ENCODE assay signal across 11 mouse cellular contexts in the genomic region with DNA sequence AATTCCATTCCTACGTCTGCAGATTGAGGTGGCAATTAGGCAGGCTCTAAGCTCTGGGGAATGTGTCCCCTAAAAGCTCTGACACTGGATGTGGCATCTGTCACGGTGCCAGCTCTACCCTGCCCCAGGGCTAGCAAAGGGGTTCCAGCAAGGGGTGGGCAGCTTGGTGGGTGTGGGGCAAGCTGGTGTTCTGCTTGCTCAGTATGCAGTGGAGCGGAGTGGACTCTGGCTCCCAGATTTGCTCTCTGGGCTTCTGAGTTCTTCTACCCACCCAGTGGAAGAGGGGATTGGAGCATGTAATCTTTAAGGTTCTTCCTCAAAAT. TPM values are rescaled to one million over a fixed set of nuclear protein-coding genes. Genes with fewer than 3 reads are reported as not detected.
DNase-seq lines count a peak whose midpoint lies in the region; ATAC-seq lines count a peak whose summit lies in the region.
"Had no signal": no experiment of that assay in that cellular context is flagged by ENCODE, and none has a peak within 500 bp of the region (broad histone marks: within the 10 kb centered on the region; RNA-seq: fewer than 3 reads in every experiment).

No protein-coding gene starts in this region.

- ATAC-seq in kidney, embryonic 15.5 days (replicated peaks; ENCODE audit: low FRiP score), result no peak
- peak; percentile 71 for ATAC-seq in forebrain, embryonic 16.5 days
- ATAC-seq in midbrain, embryonic 15.5 days (replicated peaks), result peak; percentile 64
- no peak for ATAC-seq in liver, embryonic 11.5 days (replicated peaks; ENCODE audit: low FRiP score)

- 0 out of 2 replicates have a peak overlapping the region, but pooled peaks have one; percentile 2 for H3K27ac ChIP-seq in kidney, embryonic 15.5 days
- H3K27ac ChIP-seq in embryonic facial prominence, embryonic 10.5 days (replicated peaks), result 0 out of 2 replicates have a peak overlapping the region, but pooled peaks have one; percentile 66
- H3K27ac ChIP-seq in forebrain, embryonic 16.5 days (ENCODE audit: low read length), result peak overlapping the region; percentile 80
- peak overlapping the region; percentile 59 for H3K27ac ChIP-seq in midbrain, embryonic 15.5 days
- H3K27ac ChIP-seq in liver, embryonic 11.5 days (ENCODE audit: low read depth, low read length), result no peak overlapping the region
- H3K27ac ChIP-seq: liver, embryonic 13.5 days had no signal

- no peak overlapping the region for H3K4me3 ChIP-seq in kidney, embryonic 15.5 days (replicated peaks)
- no peak overlapping the region for H3K4me3 ChIP-seq in embryonic facial prominence, embryonic 10.5 days
- no peak overlapping the region for H3K4me3 ChIP-seq in forebrain, embryonic 16.5 days (replicated peaks; ENCODE audit: low read length)
- H3K4me3 ChIP-seq in midbrain, embryonic 15.5 days, result no peak overlapping the region
- no peak overlapping the region for H3K4me3 ChIP-seq in liver, embryonic 11.5 days (ENCODE audit: low read depth, low read length)
- H3K4me3 ChIP-seq: liver, embryonic 13.5 days; myocyte had no signal

- 63% methylated on average over 3 of the region's 3 CpGs for WGBS in kidney, embryonic 15.5 days
- WGBS in embryonic facial prominence, embryonic 10.5 days, result 68% methylated on average over 3 of the region's 3 CpGs
- 19% methylated on average over 3 of the region's 3 CpGs for WGBS in forebrain, embryonic 16.5 days
- WGBS in midbrain, embryonic 15.5 days, result 37% methylated on average over 3 of the region's 3 CpGs
- WGBS in liver, embryonic 11.5 days, result 81% methylated on average over 3 of the region's 3 CpGs

- H3K27me3 ChIP-seq in kidney, embryonic 15.5 days, result no peaks in the 10 kb centered on the region
- H3K27me3 ChIP-seq in embryonic facial prominence, embryonic 10.5 days (replicated peaks; ENCODE audit: low read depth, poor library complexity, severe bottlenecking), result no peaks in the 10 kb centered on the region; the same call in 1 of the 2 replicates
- H3K27me3 ChIP-seq in forebrain, embryonic 16.5 days (replicated peaks; ENCODE audit: control insufficient read depth, insufficient read depth, low read length), result no peaks in the 10 kb centered on the region
- no peaks in the 10 kb centered on the region for H3K27me3 ChIP-seq in midbrain, embryonic 15.5 days (replicated peaks)
- no peaks in the 10 kb centered on the region for H3K27me3 ChIP-seq in liver, embryonic 11.5 days (replicated peaks; ENCODE audit: control insufficient read depth, insufficient read depth, low read length)
- H3K27me3 ChIP-seq: liver, embryonic 13.5 days had no signal

- DNase-seq in kidney, postnatal 25 days, result no peak
- no peak for DNase-seq in embryonic facial prominence, embryonic 10.5 days (ENCODE audit: low spot score)
- no peak for DNase-seq in liver, embryonic 11.5 days (ENCODE audit: low spot score)
- no peak for DNase-seq in spleen, adult 12 weeks (ENCODE audit: low spot score)
- DNase-seq in urinary bladder, postnatal 10 days (ENCODE audit: low spot score), result no peak
- DNase-seq: liver, embryonic 13.5 days; lung, postnatal 36 days had no signal

- no peak overlapping the region for H3K9ac ChIP-seq in kidney, embryonic 15.5 days
- 0 out of 2 replicates have a peak overlapping the region, but pooled peaks have one; percentile 22 for H3K9ac ChIP-seq in forebrain, embryonic 16.5 days (replicated peaks; ENCODE audit: low read depth, low read length)
- no peak overlapping the region for H3K9ac ChIP-seq in midbrain, embryonic 15.5 days
- no peak overlapping the region for H3K9ac ChIP-seq in liver, embryonic 11.5 days (ENCODE audit: low read depth, low read length)
- H3K9ac ChIP-seq: liver, embryonic 13.5 days had no signal

- peaks cover 36% of the 10 kb centered on the region for H3K4me1 ChIP-seq in kidney, embryonic 15.5 days
- peaks cover 57% of the 10 kb centered on the region for H3K4me1 ChIP-seq in embryonic facial prominence, embryonic 10.5 days
- peaks cover 35% of the 10 kb centered on the region for H3K4me1 ChIP-seq in forebrain, embryonic 16.5 days (replicated peaks; ENCODE audit: control insufficient read depth, insufficient read depth, low read length)
- peaks cover 23% of the 10 kb centered on the region for H3K4me1 ChIP-seq in midbrain, embryonic 15.5 days
- H3K4me1 ChIP-seq in liver, embryonic 11.5 days (replicated peaks; ENCODE audit: control insufficient read depth, insufficient read depth, low read length), result peaks cover 3% of the 10 kb centered on the region; the same call in 1 of the 2 replicates
- H3K4me1 ChIP-seq: liver, embryonic 13.5 days had no signal

- H3K4me2 ChIP-seq in kidney, embryonic 15.5 days, result no peak overlapping the region
- H3K4me2 ChIP-seq in forebrain, embryonic 16.5 days (ENCODE audit: low read length), result no peak overlapping the region
- H3K4me2 ChIP-seq in midbrain, embryonic 15.5 days, result no peak overlapping the region
- no peak overlapping the region for H3K4me2 ChIP-seq in liver, embryonic 11.5 days
- H3K4me2 ChIP-seq: liver, embryonic 13.5 days had no signal

- H3K36me3 ChIP-seq in kidney, embryonic 15.5 days, result peaks cover 21% of the 10 kb centered on the region
- H3K36me3 ChIP-seq in embryonic facial prominence, embryonic 10.5 days (replicated peaks), result peaks cover 38% of the 10 kb centered on the region
- no peaks in the 10 kb centered on the region; the same call in 1 of the 2 replicates for H3K36me3 ChIP-seq in forebrain, embryonic 16.5 days (ENCODE audit: control insufficient read depth, insufficient read depth)
- no peaks in the 10 kb centered on the region for H3K36me3 ChIP-seq in midbrain, embryonic 15.5 days (replicated peaks)
- H3K36me3 ChIP-seq in liver, embryonic 11.5 days (ENCODE audit: control insufficient read depth, insufficient read depth, low read length), result peaks cover 5% of the 10 kb centered on the region; the same call in 1 of the 2 replicates

- H3K9me3 ChIP-seq in kidney, embryonic 15.5 days (replicated peaks), result no peaks in the 10 kb centered on the region
- H3K9me3 ChIP-seq in embryonic facial prominence, embryonic 10.5 days, result no peaks in the 10 kb centered on the region
- H3K9me3 ChIP-seq in forebrain, embryonic 16.5 days (ENCODE audit: control insufficient read depth, low read length), result no peaks in the 10 kb centered on the region
- no peaks in the 10 kb centered on the region for H3K9me3 ChIP-seq in midbrain, embryonic 15.5 days
- H3K9me3 ChIP-seq in liver, embryonic 11.5 days (ENCODE audit: control insufficient read depth, low read length), result no peaks in the 10 kb centered on the region
- H3K9me3 ChIP-seq: liver, embryonic 13.5 days had no signal

RNA-seq across cellular contexts. Expression of a gene that starts 30.6 kb away (rescaled TPM):
- polyA plus RNA-seq in kidney, embryonic 15.5 days (2015; fragmentation: Nextera tagmentation; extraction: Ambion mirVana), result 30.9 and 32.1 TPM in 2 replicates
- polyA plus RNA-seq in embryonic facial prominence, embryonic 10.5 days (2016; fragmentation: Nextera tagmentation; extraction: Ambion mirVana), result 26.3 and 26.6 TPM in 2 replicates
- polyA plus RNA-seq in forebrain, embryonic 16.5 days (2015; fragmentation: Nextera tagmentation; extraction: Ambion mirVana), result 18.3 and 19.4 TPM in 2 replicates
- 23.2 and 24.9 TPM in 2 replicates for polyA plus RNA-seq in midbrain, embryonic 15.5 days (2015; fragmentation: Nextera tagmentation; extraction: Ambion mirVana)
- polyA plus RNA-seq in liver, embryonic 11.5 days (2014; fragmentation: Nextera tagmentation; extraction: Ambion mirVana), result 23.8 and 29.1 TPM in 2 replicates

RNA-seq across cellular contexts. Expression of a gene that starts 39.0 kb away (rescaled TPM):
- polyA plus RNA-seq in kidney, embryonic 15.5 days (2015; fragmentation: Nextera tagmentation; extraction: Ambion mirVana), result 5.1 and 5.9 TPM in 2 replicates
- polyA plus RNA-seq in embryonic facial prominence, embryonic 10.5 days (2016; fragmentation: Nextera tagmentation; extraction: Ambion mirVana), result 12.5 and 13.1 TPM in 2 replicates
- 26.1 and 26.8 TPM in 2 replicates for polyA plus RNA-seq in forebrain, embryonic 16.5 days (2015; fragmentation: Nextera tagmentation; extraction: Ambion mirVana)
- 10.7 and 15.2 TPM in 2 replicates for polyA plus RNA-seq in midbrain, embryonic 15.5 days (2015; fragmentation: Nextera tagmentation; extraction: Ambion mirVana)
- 2.4 and 3.0 TPM in 2 replicates for polyA plus RNA-seq in liver, embryonic 11.5 days (2014; fragmentation: Nextera tagmentation; extraction: Ambion mirVana)

Comparison
In these comparisons a context has a peak if more than half of its experiments do, and no peak if none do; other contexts are left out.
1. ATAC-seq: peak in forebrain, embryonic 16.5 days (single experiment) and midbrain, embryonic 15.5 days (single experiment); none in kidney, embryonic 15.5 days (single experiment) and liver, embryonic 11.5 days (single experiment).